Mouse (Mus musculus) c-Kit-positive CD71-positive TER-119-positive erythroid progenitor cells, embryonic 14.5 days (primary cell): ENCODE results near the gene Plekhb1.

ENCODE experiments used
- DNase-seq: peaks from one replicate; pipeline ENCODE4 v3.0.0-alpha.2; 2013; ENCODE audit warnings: low spot score

Plekhb1 gene

GRCm38 (mm10) chr7:100662231-100662630 is at the start of gene Plekhb1:
Plekhb1 (minus strand) TSS chr7:100662414.
- no peak for DNase-seq

GRCm38 (mm10) chr7:100706883-100707480 is 44.8 kb upstream of the Plekhb1 start:
- no peak for DNase-seq

GRCm38 (mm10) chr7:100706143-100706841 is 44.1 kb upstream of the Plekhb1 start, which contains the start of gene Fam168a:
Fam168a (plus strand) TSS chr7:100706635.
- peak; percentile 82 for DNase-seq

- no peak for DNase-seq
Measured at GRCm38 (mm10) chr7:100699771-100700770, 37.9 kb upstream of the Plekhb1 start.

DNA sequence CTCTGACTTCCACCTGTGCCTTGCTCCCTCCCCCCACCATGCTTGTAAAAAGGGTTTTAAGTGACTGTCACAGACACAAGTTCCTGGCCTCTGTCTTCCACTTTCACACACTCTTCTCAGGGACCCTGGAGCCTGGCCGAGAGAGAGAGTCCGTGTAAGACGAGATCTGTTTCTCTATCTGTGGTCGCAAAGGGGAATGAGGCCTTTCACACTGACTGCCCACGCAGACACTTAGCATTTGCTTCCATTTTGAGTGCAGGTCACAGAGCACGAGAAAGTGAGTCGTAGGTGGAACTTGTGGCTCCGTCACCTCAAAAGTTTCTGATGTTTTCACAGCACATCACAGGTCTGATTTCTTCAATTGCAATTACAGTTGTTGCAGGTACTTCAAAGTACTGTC is 31.0 kb upstream of the Plekhb1 start:
- no peak for DNase-seq

- DNase-seq, result no peak
Measured at GRCm38 (mm10) chr7:100688471-100688870, 26.3 kb upstream of the Plekhb1 start.

GRCm38 (mm10) chr7:100685061-100686030 is 23.1 kb upstream of the Plekhb1 start:
- peak; percentile 79 for DNase-seq

DNA sequence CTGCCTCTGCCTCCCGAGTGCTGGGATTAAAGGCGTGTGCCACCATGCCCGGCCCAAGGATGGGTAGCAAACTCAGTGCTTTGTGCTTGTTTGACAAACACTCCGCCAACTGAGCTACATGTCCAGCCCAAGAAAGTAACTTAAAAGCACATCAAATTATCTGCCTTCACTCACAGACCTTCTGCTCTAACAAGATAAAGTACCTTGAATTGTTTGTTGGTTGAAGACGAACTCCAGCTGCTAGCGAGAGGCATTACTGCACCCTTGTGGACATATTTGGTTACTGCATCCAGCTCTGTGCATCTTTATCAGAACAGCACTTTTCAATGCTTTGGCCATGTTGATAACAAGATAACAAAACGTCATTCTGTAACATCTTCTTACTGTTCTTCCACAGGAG is 22.3 kb upstream of the Plekhb1 start:
- DNase-seq, result peak; percentile 96

DNA sequence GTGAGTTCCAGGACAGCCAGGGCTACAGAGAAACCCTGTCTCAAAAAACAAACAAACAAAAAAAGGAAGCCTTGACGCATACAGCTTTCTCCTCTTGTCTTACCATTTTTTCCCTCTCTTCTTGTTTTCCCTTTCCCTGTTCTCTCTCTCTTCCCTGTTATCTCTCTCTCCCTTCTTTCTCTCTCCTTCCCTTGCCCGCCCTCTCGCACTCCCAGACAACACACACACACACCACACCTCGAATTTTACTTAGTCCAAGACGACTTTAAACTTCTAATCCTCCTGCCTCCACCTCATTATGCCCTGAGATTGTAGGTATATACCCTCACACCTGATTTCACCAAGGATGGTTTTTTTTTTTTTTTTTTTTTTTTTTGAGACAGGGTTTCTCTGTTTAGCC is 21.9 kb upstream of the Plekhb1 start:
- DNase-seq, result peak; percentile 45

GRCm38 (mm10) chr7:100683241-100683640 is 21.0 kb upstream of the Plekhb1 start:
- DNase-seq, result no peak

DNA sequence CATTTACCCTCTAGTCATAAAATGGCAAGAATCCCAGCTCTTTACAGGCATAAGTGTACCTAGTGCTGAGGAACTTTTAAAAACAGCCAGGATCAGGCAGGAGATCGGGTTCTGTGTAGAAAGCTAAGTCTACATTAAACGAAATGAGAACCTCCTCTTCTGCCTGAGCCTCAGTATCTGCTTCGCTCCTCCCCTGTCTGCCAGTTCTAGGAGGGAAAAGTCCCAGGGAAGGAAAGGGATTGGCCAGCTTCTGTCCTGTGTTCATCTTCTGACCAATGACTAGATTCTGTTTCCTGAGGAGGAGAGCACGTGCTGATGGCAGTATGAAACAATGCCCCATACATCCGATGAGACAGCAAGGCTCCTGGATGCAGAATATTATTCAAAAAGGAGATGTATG is 18.9 kb upstream of the Plekhb1 start:
- no peak for DNase-seq

DNA sequence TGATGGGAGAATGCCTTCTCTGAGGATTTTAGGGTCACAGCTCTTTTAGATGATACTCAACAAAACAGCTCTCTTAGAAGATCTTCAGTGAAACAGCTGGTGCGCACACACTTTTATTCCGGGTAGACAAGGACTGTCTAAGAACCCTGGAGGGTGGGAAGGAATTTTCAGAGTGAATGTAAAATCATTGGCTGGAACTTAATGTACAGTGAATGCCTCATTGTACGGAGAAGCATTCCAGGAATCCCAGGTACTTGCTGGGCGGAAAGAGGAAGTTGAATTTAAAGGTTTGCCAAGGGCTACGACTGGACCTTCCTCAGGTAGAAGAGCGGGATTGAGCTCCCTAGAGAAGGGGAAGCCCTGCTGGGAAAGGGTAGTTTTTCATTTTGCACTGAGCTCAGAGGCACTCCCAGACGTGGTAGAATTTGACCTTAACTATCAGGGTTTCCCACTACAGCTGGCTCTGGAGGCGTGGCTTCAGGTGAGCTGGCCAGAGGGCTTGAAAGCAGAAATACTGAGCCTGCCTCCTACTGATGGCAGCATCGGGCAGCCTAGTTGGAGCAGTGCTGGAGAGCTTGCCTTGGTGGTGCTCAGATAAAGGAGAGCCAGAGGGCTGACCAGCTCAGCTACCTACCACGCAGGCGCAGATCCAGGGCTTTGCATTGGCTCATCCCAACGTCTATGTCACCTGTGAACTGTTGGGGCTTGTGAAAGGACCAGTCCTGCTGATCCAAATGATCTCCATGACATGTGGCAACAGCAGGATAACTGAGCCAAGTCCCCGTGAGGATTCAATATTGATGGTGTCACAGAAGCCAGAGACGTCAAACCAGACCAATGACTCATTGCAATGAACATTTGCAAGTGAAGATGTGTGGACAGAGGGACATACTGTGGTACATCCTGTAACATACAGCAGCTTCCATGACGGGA is 17.0 kb upstream of the Plekhb1 start:
- DNase-seq, result no peak

DNA sequence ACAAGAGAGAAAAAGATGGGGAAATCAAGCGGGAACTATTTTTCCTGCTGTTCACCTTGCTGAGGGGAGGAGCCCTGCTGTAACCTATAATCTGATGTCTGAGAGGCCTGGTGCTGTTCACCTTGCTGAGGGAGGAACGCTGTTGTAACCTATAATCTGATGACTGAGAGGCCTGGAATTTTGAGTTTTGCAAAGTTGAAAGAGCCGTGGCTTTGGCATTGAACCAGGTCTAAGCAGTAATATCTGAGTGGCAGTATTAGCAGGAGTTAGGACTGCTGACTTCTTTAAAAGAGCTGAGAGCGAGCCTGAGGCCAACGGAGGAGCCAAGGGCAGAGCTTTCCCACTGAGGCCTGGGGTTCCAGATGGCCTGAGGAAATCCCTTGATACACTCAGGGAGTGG is 15.8 kb upstream of the Plekhb1 start:
- no peak for DNase-seq

DNA sequence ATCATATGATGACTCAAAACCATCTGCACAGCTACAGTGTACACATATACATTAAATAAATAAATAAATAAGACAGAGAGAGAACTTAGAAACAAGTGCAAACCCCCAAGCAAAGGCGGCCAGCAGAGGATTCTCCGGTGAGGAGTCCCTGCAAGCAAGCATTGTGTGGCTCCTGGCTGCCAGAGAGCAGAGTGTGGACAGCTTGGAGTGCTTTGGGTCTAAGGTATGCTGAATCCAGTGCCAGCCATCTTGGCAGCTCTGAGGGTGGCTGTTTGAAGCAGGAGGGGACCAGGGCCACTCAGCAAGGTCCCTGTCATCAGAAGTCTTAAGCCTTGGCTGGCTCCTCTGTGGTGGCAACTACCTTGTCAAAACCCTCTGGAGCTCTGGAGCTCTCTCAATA is 12.7 kb upstream of the Plekhb1 start:
- DNase-seq, result no peak

DNA sequence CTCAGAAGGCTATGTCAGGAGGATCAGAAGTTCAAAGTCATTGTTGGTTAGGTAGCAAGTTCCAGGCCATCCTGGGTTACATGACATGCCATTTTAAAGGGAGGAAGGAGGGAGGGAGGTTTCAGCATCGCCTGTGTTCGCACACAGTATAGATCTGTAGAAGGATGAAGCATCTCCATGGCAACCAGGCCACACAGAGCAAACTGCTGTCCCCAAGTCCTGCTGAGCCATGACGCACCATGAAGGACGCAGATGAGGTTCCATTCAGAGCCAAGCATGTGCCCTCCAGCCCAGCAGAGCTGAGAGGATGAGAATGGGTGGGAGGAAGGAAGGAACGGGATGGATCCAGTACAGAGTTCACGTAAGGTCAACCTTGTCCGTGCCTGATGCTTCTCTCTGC is 11.2 kb upstream of the Plekhb1 start:
- DNase-seq, result no peak

- DNase-seq, result no peak
Measured at GRCm38 (mm10) chr7:100670646-100671045, 8.4 kb upstream of the Plekhb1 start.

DNA sequence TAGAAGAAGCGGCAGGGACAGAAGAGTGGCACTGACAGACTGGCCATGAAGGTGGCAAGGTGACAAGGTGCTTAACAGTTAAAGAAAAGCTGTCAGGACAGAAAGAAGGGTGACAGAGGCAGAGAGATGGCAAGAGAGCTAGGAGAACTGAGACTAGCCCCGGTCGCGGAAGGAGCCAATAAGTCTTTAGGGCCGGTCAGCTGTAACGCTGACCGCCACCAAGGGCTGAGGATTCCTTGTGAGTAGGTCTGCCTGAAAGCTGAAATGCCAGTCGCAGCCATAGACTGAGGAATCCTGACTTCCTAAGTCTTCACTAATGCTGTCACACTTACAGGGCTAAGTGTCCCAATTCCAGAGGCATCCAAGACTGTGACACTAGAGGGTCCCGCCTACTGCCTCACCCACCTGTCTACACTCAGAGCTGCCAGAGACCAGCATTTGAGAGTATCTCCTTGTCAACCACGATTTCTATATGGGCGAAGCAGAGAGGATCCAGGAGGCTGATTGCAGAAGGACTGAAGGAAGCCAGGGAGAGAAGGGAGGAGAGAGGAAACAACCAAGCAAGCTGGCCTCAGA is 1.6 kb upstream of the Plekhb1 start:
- no peak for DNase-seq

- peak; percentile 76 for DNase-seq
Measured at GRCm38 (mm10) chr7:100663190-100663589, 976 bp upstream of the Plekhb1 start.

- DNase-seq, result no peak
Measured at GRCm38 (mm10) chr7:100661264-100661663, 950 bp downstream of the Plekhb1 start.

GRCm38 (mm10) chr7:100658093-100658578 is 4.1 kb downstream of the Plekhb1 start:
- DNase-seq, result no peak
